Mouse (Mus musculus) heart, embryonic 15.5 days (tissue): Measurements from ENCODE around the gene Kctd17. TPM values are rescaled to one million over a fixed set of nuclear protein-coding genes. Genes with fewer than 3 reads are reported as not detected.

Source experiments
- ATAC-seq: fragments of 200-750 bp; cut with Nextera tagmentation; replicated peaks from 2 replicates; pipeline ENCODE4 v1.8.0; 2017; ENCODE audit warnings: low read depth, moderate TSS enrichment; ENCODE audit not compliant: insufficient number of reproducible peaks, insufficient read depth, low FRiP score
- H3K27ac ChIP-seq: fragments of 300-500 bp; sonication (generic); 2 replicates; pipeline ENCODE4 v1.5.1; 2015; ENCODE audit warnings: mild to moderate bottlenecking, inconsistent platforms
- H3K27me3 ChIP-seq: fragments of 300-500 bp; sonication (generic); 2 replicates; pipeline ENCODE4 v1.6.1; 2015; ENCODE audit warnings: inconsistent platforms
- H3K36me3 ChIP-seq: fragments of 300-500 bp; sonication (generic); 2 replicates; pipeline ENCODE4 v1.6.1; 2015; ENCODE audit warnings: mild to moderate bottlenecking, inconsistent platforms
- H3K4me1 ChIP-seq: fragments of 300-500 bp; sonication (generic); replicated peaks from 2 replicates; pipeline ENCODE4 v1.6.1; 2015; ENCODE audit warnings: inconsistent platforms
- H3K4me2 ChIP-seq: fragments of 300-500 bp; sonication (generic); 2 replicates; pipeline ENCODE4 v1.6.1; 2015; ENCODE audit warnings: inconsistent platforms, mild to moderate bottlenecking, moderate library complexity
- H3K4me3 ChIP-seq: fragments of 300-500 bp; sonication (generic); 2 replicates; pipeline ENCODE4 v1.5.1; 2015; ENCODE audit warnings: mild to moderate bottlenecking, inconsistent platforms
- H3K9ac ChIP-seq: fragments of 300-500 bp; sonication (generic); 2 replicates; pipeline ENCODE4 v1.6.1; 2015; ENCODE audit warnings: mild to moderate bottlenecking, inconsistent platforms
- H3K9me3 ChIP-seq: fragments of 300-500 bp; sonication (generic); replicated peaks from 2 replicates; pipeline ENCODE4 v1.6.1; 2016; ENCODE audit warnings: inconsistent platforms
- WGBS: fragments of 180-500 bp; shearing (Covaris S2); methylation state at CpG from one replicate; pipeline ENCODE4 v1.1.7; 2015; ENCODE audit warnings: mixed read lengths; 5-methylcytosine and 5-hydroxymethylcytosine counted together
- polyA plus RNA-seq: library from polyadenylated mRNA; unstranded; fragments of >200 nt; fragmentation: Nextera tagmentation; extraction: Ambion mirVana; gene quantifications from 2 replicates; pipeline ENCODE4 v1.2.1, GENCODE M21; 2015

Kctd17 gene
- polyA plus RNA-seq, 1 experiment from 2014 or later = 19.1 TPM

GRCm38 (mm10) chr15:78486564-78486963 is 58.2 kb downstream of the Kctd17 start:
- Histone ChIP-seq H3K9me3 (no peaks in the 10 kb centered on the region), H3K4me1 (peaks cover under 1% of the 10 kb centered on the region; the same call in 1 of the 2 replicates), H3K4me2 (no peak overlapping the region), H3K36me3 (no peaks in the 10 kb centered on the region), H3K27ac (no peak overlapping the region), H3K9ac (no peak overlapping the region), H3K4me3 (no peak overlapping the region), H3K27me3 (peaks cover 18% of the 10 kb centered on the region)
- 96% methylated on average over 1 of the region's 1 CpGs for WGBS
- ATAC-seq = no peak

GRCm38 (mm10) chr15:78487066-78487465 is 58.7 kb downstream of the Kctd17 start:
- Histone ChIP-seq H3K27me3 (peaks cover 18% of the 10 kb centered on the region), H3K4me1 (no peaks in the 10 kb centered on the region), H3K36me3 (no peaks in the 10 kb centered on the region), H3K4me3 (no peak overlapping the region), H3K27ac (no peak overlapping the region), H3K9me3 (no peaks in the 10 kb centered on the region), H3K9ac (no peak overlapping the region), H3K4me2 (no peak overlapping the region)
- WGBS = 67% methylated on average over 4 of the region's 4 CpGs
- ATAC-seq = no peak

Other genes starting within 250 kb of the Kctd17 start
- 1.0 and 1.1 TPM in 2 replicates for gene Pvalb, start 222.2 kb upstream of the Kctd17 start, polyA plus RNA-seq
- gene Ncf4, start 183.8 kb upstream of the Kctd17 start, polyA plus RNA-seq = 4.0 and 4.7 TPM in 2 replicates
- 0.42 and 0.54 TPM in 2 replicates for gene Csf2rb2, start 122.8 kb upstream of the Kctd17 start, polyA plus RNA-seq
- 1.2 and 3.0 TPM in 2 replicates for gene Csf2rb, start 102.8 kb upstream of the Kctd17 start, polyA plus RNA-seq
- not detected in 2 replicates for gene Tex33, start 32.7 kb upstream of the Kctd17 start, polyA plus RNA-seq
- 22.6 and 38.7 TPM in 2 replicates for gene Tst, start 22.7 kb upstream of the Kctd17 start, polyA plus RNA-seq
- gene Mpst, start 22.1 kb upstream of the Kctd17 start, polyA plus RNA-seq = 1.3 and 1.5 TPM in 2 replicates
- 0.21 and 0.60 TPM in 2 replicates for gene Tmprss6, start 40.1 kb downstream of the Kctd17 start, polyA plus RNA-seq
- 0.30 and 1.9 TPM in 2 replicates for gene Il2rb, start 66.7 kb downstream of the Kctd17 start, polyA plus RNA-seq
- 28.9 and 37.3 TPM in 2 replicates for gene C1qtnf6, start 102.9 kb downstream of the Kctd17 start, polyA plus RNA-seq
- gene Sstr3, start 116.1 kb downstream of the Kctd17 start, polyA plus RNA-seq = 0.11 and 0.20 TPM in 2 replicates
- gene Rac2, start 144.2 kb downstream of the Kctd17 start, polyA plus RNA-seq = 9.3 and 52.8 TPM in 2 replicates
- 5.5 and 11.7 TPM in 2 replicates for gene Cyth4, start 168.5 kb downstream of the Kctd17 start, polyA plus RNA-seq